Mouse (Mus musculus): ENCODE data around the gene Atp1a2. TPM values are rescaled to one million over a fixed set of nuclear protein-coding genes. Genes with fewer than 3 reads are reported as not detected.

Atp1a2 gene
- polyA plus RNA-seq, 1 experiment from 2014 or later, result 2.3 TPM

DNA sequence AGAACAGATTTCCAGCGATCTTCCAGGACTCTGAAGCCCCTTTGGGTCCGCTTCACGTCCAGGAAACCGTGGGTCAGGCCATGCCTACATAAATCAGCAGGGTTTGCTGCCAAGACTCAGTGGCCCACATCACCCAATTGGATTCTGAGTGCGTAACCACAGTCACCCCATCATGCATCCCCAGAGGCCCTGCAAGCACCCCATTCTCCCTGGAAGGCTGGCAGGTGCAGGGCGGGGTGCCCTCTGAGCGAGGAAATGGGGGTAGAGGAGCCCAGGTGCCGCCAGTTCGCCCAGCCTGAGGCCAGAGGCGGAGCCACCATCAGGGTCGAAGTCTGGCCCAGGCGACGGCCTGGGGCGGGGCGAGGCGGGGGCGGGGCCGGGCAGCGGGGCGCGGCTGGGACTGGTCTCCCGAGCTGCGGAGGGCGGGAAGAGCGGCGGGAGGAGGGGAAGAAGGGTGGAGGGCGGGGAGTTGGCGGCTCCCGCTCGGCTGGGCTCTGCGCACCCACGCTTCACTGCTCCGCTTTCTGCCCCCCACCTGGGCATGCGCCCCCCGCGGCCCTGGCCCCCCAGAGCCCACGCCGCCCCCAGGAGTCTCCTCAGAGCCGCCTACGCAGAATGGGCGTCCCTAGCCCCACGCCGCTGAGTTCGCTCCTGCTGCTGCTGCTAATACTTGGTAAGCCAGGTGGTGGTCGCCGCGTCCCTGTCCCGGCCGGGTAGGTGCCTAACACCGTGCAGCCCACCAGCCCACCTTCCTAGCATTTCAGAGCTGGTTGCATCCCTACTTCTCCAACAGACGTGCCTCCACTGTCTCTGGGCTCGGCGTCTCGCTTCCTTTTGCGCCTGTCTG is 14.3 kb upstream of the Atp1a2 start:
- Histone ChIP-seq H3K4me2 (replicated peaks; ENCODE audit: low read depth, low read length) (peak overlapping the region; percentile 95), H3K27me3 (ENCODE audit: control insufficient read depth, insufficient read depth, low read length) (no peaks in the 10 kb centered on the region), H3K9ac (replicated peaks; ENCODE audit: low read depth, low read length) (peak overlapping the region; percentile 57), H3K4me1 (ENCODE audit: control insufficient read depth, insufficient read depth, low read length) (peaks cover 24% of the 10 kb centered on the region), H3K36me3 (ENCODE audit: control insufficient read depth, insufficient read depth, low read length) (no peaks in the 10 kb centered on the region), H3K27ac (ENCODE audit: low read length) (peak overlapping the region; percentile 87), H3K4me3 (ENCODE audit: low read depth, low read length) (peak overlapping the region; percentile 67), H3K9me3 (ENCODE audit: control insufficient read depth, low read depth, low read length) (no peaks in the 10 kb centered on the region)
- WGBS, result 1% methylated on average over 37 of the region's 55 CpGs
- ATAC-seq (ENCODE audit: insufficient number of reproducible peaks, insufficient read depth, low FRiP score, low read depth), result peak; percentile 81

GRCm38 (mm10) chr1:172311248-172311906 is 13.5 kb upstream of the Atp1a2 start:
- H3K9me3 ChIP-seq (ENCODE audit: control insufficient read depth, low read depth, low read length), result no peaks in the 10 kb centered on the region
- peak; percentile 53 for ATAC-seq (ENCODE audit: insufficient number of reproducible peaks, insufficient read depth, low FRiP score, low read depth)
- H3K4me3 ChIP-seq (ENCODE audit: low read depth, low read length), result peak overlapping the region; percentile 67
- peaks cover 24% of the 10 kb centered on the region for H3K4me1 ChIP-seq (ENCODE audit: control insufficient read depth, insufficient read depth, low read length)
- H3K36me3 ChIP-seq (ENCODE audit: control insufficient read depth, insufficient read depth, low read length), result no peaks in the 10 kb centered on the region
- peak overlapping the region; percentile 87 for H3K27ac ChIP-seq (ENCODE audit: low read length)
- no peaks in the 10 kb centered on the region for H3K27me3 ChIP-seq (ENCODE audit: control insufficient read depth, insufficient read depth, low read length)
- peak overlapping the region; percentile 57 for H3K9ac ChIP-seq (replicated peaks; ENCODE audit: low read depth, low read length)
- WGBS, result 3% methylated on average over 23 of the region's 23 CpGs
- peak overlapping the region; percentile 95 for H3K4me2 ChIP-seq (replicated peaks; ENCODE audit: low read depth, low read length)

- H3K27ac ChIP-seq (ENCODE audit: low read length), result peak overlapping the region; percentile 87
- H3K27me3 ChIP-seq (ENCODE audit: control insufficient read depth, insufficient read depth, low read length), result no peaks in the 10 kb centered on the region
- peak overlapping the region; percentile 28; the same call in 1 of the 2 replicates for H3K9ac ChIP-seq (replicated peaks; ENCODE audit: low read depth, low read length)
- ATAC-seq (ENCODE audit: insufficient number of reproducible peaks, insufficient read depth, low FRiP score, low read depth), result peak; percentile 78
- peak overlapping the region; percentile 19; the same call in 1 of the 2 replicates for H3K4me3 ChIP-seq (ENCODE audit: low read depth, low read length)
- WGBS, result 1% methylated on average over 14 of the region's 14 CpGs
- H3K9me3 ChIP-seq (ENCODE audit: control insufficient read depth, low read depth, low read length), result no peaks in the 10 kb centered on the region
- H3K36me3 ChIP-seq (ENCODE audit: control insufficient read depth, insufficient read depth, low read length), result no peaks in the 10 kb centered on the region
- H3K4me2 ChIP-seq (replicated peaks; ENCODE audit: low read depth, low read length), result peak overlapping the region; percentile 74
- peaks cover 24% of the 10 kb centered on the region for H3K4me1 ChIP-seq (ENCODE audit: control insufficient read depth, insufficient read depth, low read length)
These were observed 12.0 kb upstream of the Atp1a2 start for GRCm38 (mm10) chr1:172309699-172310398.

GRCm38 (mm10) chr1:172308409-172308808 is 10.5 kb upstream of the Atp1a2 start:
- Histone ChIP-seq H3K36me3 (ENCODE audit: control insufficient read depth, insufficient read depth, low read length) (no peaks in the 10 kb centered on the region), H3K27me3 (ENCODE audit: control insufficient read depth, insufficient read depth, low read length) (no peaks in the 10 kb centered on the region), H3K4me1 (ENCODE audit: control insufficient read depth, insufficient read depth, low read length) (peaks cover 21% of the 10 kb centered on the region), H3K9me3 (ENCODE audit: control insufficient read depth, low read depth, low read length) (no peaks in the 10 kb centered on the region), H3K27ac (ENCODE audit: low read length) (peak overlapping the region; percentile 80; the same call in 1 of the 2 replicates), H3K4me3 (ENCODE audit: low read depth, low read length) (no peak overlapping the region), H3K9ac (replicated peaks; ENCODE audit: low read depth, low read length) (no peak overlapping the region), H3K4me2 (replicated peaks; ENCODE audit: low read depth, low read length) (no peak overlapping the region)
- ATAC-seq (ENCODE audit: insufficient number of reproducible peaks, insufficient read depth, low FRiP score, low read depth), result no peak
- 40% methylated on average over 1 of the region's 1 CpGs for WGBS

DNA sequence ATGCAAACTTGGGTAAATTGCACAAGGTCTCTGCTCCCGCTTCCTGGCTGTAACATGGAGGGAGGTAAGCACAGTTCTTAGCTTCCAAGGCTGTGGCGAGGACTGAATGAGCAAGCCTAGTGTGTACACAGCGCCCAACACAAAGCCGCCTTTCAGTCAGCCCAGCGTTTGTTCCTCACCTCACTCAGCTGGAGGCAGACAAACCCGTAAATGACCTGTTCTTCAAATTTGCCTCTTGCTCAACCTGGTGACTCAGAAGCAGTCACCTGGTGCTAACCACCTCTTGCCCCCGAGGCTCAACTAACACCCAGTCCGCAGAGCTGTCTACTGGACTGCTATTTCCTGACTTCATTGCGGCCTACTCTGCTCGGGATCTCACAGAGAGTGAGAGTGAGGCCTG is 10.1 kb upstream of the Atp1a2 start:
- Histone ChIP-seq H3K9me3 (ENCODE audit: control insufficient read depth, low read depth, low read length) (no peaks in the 10 kb centered on the region), H3K4me2 (replicated peaks; ENCODE audit: low read depth, low read length) (no peak overlapping the region), H3K4me1 (ENCODE audit: control insufficient read depth, insufficient read depth, low read length) (peaks cover 17% of the 10 kb centered on the region), H3K27ac (ENCODE audit: low read length) (peak overlapping the region; percentile 80; the same call in 1 of the 2 replicates), H3K9ac (replicated peaks; ENCODE audit: low read depth, low read length) (no peak overlapping the region), H3K36me3 (ENCODE audit: control insufficient read depth, insufficient read depth, low read length) (no peaks in the 10 kb centered on the region), H3K27me3 (ENCODE audit: control insufficient read depth, insufficient read depth, low read length) (no peaks in the 10 kb centered on the region), H3K4me3 (ENCODE audit: low read depth, low read length) (no peak overlapping the region)
- peak; percentile 21; the same call in 1 of the 2 replicates for ATAC-seq (ENCODE audit: insufficient number of reproducible peaks, insufficient read depth, low FRiP score, low read depth)
- 63% methylated on average over 10 of the region's 10 CpGs for WGBS

DNA sequence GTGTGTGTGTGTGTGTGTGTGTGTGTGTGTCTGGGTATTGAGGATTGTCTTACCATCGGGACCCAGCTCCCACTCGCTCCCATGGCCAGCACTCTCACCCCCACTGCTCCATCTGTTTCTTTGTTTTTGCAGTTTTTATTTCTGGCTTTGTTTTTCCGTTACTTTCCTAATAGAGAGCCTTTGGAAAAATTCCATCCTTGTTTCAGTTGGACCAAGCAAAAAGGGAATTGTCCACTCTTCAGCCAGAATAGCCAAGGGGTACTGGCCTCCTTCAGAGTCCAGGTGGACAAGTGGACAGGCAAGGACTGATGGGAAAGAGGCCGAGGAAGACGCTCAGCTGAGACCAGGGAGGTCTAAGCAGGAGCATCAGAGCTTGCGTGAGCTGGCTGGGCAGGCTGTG is 9.0 kb upstream of the Atp1a2 start:
- no peaks in the 10 kb centered on the region for H3K9me3 ChIP-seq (ENCODE audit: control insufficient read depth, low read depth, low read length)
- WGBS, result 69% methylated on average over 6 of the region's 6 CpGs
- peaks cover 14% of the 10 kb centered on the region for H3K4me1 ChIP-seq (ENCODE audit: control insufficient read depth, insufficient read depth, low read length)
- peak overlapping the region; percentile 80; the same call in 1 of the 2 replicates for H3K27ac ChIP-seq (ENCODE audit: low read length)
- H3K9ac ChIP-seq (replicated peaks; ENCODE audit: low read depth, low read length), result no peak overlapping the region
- ATAC-seq (ENCODE audit: insufficient number of reproducible peaks, insufficient read depth, low FRiP score, low read depth), result no peak
- H3K36me3 ChIP-seq (ENCODE audit: control insufficient read depth, insufficient read depth, low read length), result no peaks in the 10 kb centered on the region
- H3K4me3 ChIP-seq (ENCODE audit: low read depth, low read length), result no peak overlapping the region
- H3K27me3 ChIP-seq (ENCODE audit: control insufficient read depth, insufficient read depth, low read length), result no peaks in the 10 kb centered on the region
- H3K4me2 ChIP-seq (replicated peaks; ENCODE audit: low read depth, low read length), result no peak overlapping the region

GRCm38 (mm10) chr1:172306196-172306595 is 8.3 kb upstream of the Atp1a2 start:
- Histone ChIP-seq H3K27me3 (ENCODE audit: control insufficient read depth, insufficient read depth, low read length) (no peaks in the 10 kb centered on the region), H3K9ac (replicated peaks; ENCODE audit: low read depth, low read length) (no peak overlapping the region), H3K4me3 (ENCODE audit: low read depth, low read length) (no peak overlapping the region), H3K36me3 (ENCODE audit: control insufficient read depth, insufficient read depth, low read length) (no peaks in the 10 kb centered on the region), H3K27ac (ENCODE audit: low read length) (no peak overlapping the region), H3K4me1 (ENCODE audit: control insufficient read depth, insufficient read depth, low read length) (peaks cover 13% of the 10 kb centered on the region), H3K4me2 (replicated peaks; ENCODE audit: low read depth, low read length) (no peak overlapping the region), H3K9me3 (ENCODE audit: control insufficient read depth, low read depth, low read length) (no peaks in the 10 kb centered on the region)
- no peak for ATAC-seq (ENCODE audit: insufficient number of reproducible peaks, insufficient read depth, low FRiP score, low read depth)
- WGBS, result 77% methylated on average over 4 of the region's 4 CpGs

GRCm38 (mm10) chr1:172305635-172306034 is 7.8 kb upstream of the Atp1a2 start:
- Histone ChIP-seq H3K27me3 (ENCODE audit: control insufficient read depth, insufficient read depth, low read length) (no peaks in the 10 kb centered on the region), H3K9me3 (ENCODE audit: control insufficient read depth, low read depth, low read length) (no peaks in the 10 kb centered on the region), H3K4me2 (replicated peaks; ENCODE audit: low read depth, low read length) (no peak overlapping the region), H3K9ac (replicated peaks; ENCODE audit: low read depth, low read length) (no peak overlapping the region), H3K4me3 (ENCODE audit: low read depth, low read length) (no peak overlapping the region), H3K36me3 (ENCODE audit: control insufficient read depth, insufficient read depth, low read length) (no peaks in the 10 kb centered on the region), H3K27ac (ENCODE audit: low read length) (no peak overlapping the region), H3K4me1 (ENCODE audit: control insufficient read depth, insufficient read depth, low read length) (peaks cover 7% of the 10 kb centered on the region)
- WGBS, result 76% methylated on average over 3 of the region's 3 CpGs
- ATAC-seq (ENCODE audit: insufficient number of reproducible peaks, insufficient read depth, low FRiP score, low read depth), result no peak

All from stomach, embryonic 14.5 days (tissue).